Mouse (Mus musculus) MEL (cell line): ENCODE results near the gene Sash1.

Source experiments
- CTCF ChIP-seq, 3 experiments: IDR thresholded peaks in 2 of 3; conservative IDR thresholded peaks in 1 of 3; 2 replicates each; pipeline ENCODE4 v1.5.1; 2011 to 2012; ENCODE audit warnings: low read length in 3 of 3, low read depth in 2 of 3, mild to moderate bottlenecking in 2 of 3, improper control_type of control experiment in 1 of 3, inconsistent platforms in 1 of 3, mixed read lengths in 1 of 3, moderate library complexity in 1 of 3; ENCODE audit not compliant: control insufficient read depth in 1 of 3, insufficient read depth in 1 of 3, poor library complexity in 1 of 3, severe bottlenecking in 1 of 3
- GATA1 ChIP-seq: IDR thresholded peaks from 2 replicates; pipeline ENCODE4 v1.6.1; 2011; ENCODE audit warnings: low read depth, low read length, improper control_type of control experiment
- SMC3 ChIP-seq: IDR thresholded peaks from 2 replicates; pipeline ENCODE4 v1.6.1; 2011; ENCODE audit warnings: low read depth, low read length, improper control_type of control experiment
- ZKSCAN1 ChIP-seq: IDR thresholded peaks from 2 replicates; pipeline ENCODE4 v1.6.1; 2012; ENCODE audit warnings: low read depth, mild to moderate bottlenecking, inconsistent platforms, low read length, improper control_type of control experiment, moderate library complexity

GRCm38 (mm10) chr10:8826303-8826702, 59.6 kb downstream of the Sash1 start:
- TF ChIP-seq ZKSCAN1 (no peak), GATA1 (no peak), SMC3 (no peak), CTCF (IDR thresholded peaks at IDR 0.05 in 2 of 3, conservative IDR thresholded peaks at IDR 0.05 in 1 of 3; ENCODE audit: control insufficient read depth in 1 of 3, insufficient read depth in 1 of 3, low read depth in 2 of 3, low read length in 3 of 3, poor library complexity in 1 of 3, severe bottlenecking in 1 of 3) (no peak)
